Mouse (Mus musculus) liver, embryonic 14.5 days (tissue): ENCODE data around the gene Itga6. TPM values are rescaled to one million over a fixed set of nuclear protein-coding genes. Genes with fewer than 3 reads are reported as not detected.

ENCODE experiments used
- ATAC-seq: fragments of 200-750 bp; cut with Nextera tagmentation; 2 replicates; pipeline ENCODE4 v1.8.0; 2017; ENCODE audit warnings: moderate number of reproducible peaks, mild to moderate bottlenecking, moderate library complexity; ENCODE audit not compliant: insufficient read depth
- DNase-seq, 3 experiments: peaks; one replicate each; pipeline ENCODE4 v3.0.0-alpha.2; 2012 to 2013; ENCODE audit warnings: low read depth in 3 of 3, low spot score in 3 of 3
- H3K27ac ChIP-seq: fragments of 300-500 bp; sonication (generic); 2 replicates; pipeline ENCODE4 v1.5.1; 2014; ENCODE audit warnings: moderate library complexity, mild to moderate bottlenecking, control low read depth, inconsistent platforms
- H3K27me3 ChIP-seq: fragments of 300-500 bp; sonication (generic); 2 replicates; pipeline ENCODE4 v1.6.1; 2014; ENCODE audit warnings: mild to moderate bottlenecking, low read length, moderate library complexity; ENCODE audit not compliant: control insufficient read depth, insufficient read depth
- H3K36me3 ChIP-seq: fragments of 300-500 bp; sonication (generic); replicated peaks from 2 replicates; pipeline ENCODE4 v1.6.1; 2014; ENCODE audit warnings: low read depth; ENCODE audit not compliant: control insufficient read depth, insufficient read depth
- H3K4me1 ChIP-seq, 2 experiments: fragments of 200-500 bp in 1 of 2; fragments of 300-500 bp in 1 of 2; sonication (generic) in 1 of 2; replicated peaks; 2 replicates each; pipeline ENCODE4 v1.6.1; 2012 to 2014; ENCODE audit warnings: antibody characterized with exemption in 1 of 2, inconsistent platforms in 1 of 2, low read length in 1 of 2; ENCODE audit not compliant: control insufficient read depth in 2 of 2, insufficient read depth in 2 of 2
- H3K4me2 ChIP-seq: fragments of 300-500 bp; sonication (generic); 2 replicates; pipeline ENCODE4 v1.6.1; 2014; ENCODE audit warnings: low read depth, mild to moderate bottlenecking, control low read depth, moderate library complexity
- H3K4me3 ChIP-seq, 2 experiments: fragments of 200-500 bp in 1 of 2; fragments of 300-500 bp in 1 of 2; sonication (generic) in 1 of 2; 2 replicates each; pipeline ENCODE4 v1.5.1; 2012 to 2014; ENCODE audit warnings: low read depth in 2 of 2, low read length in 2 of 2, mild to moderate bottlenecking in 2 of 2, control low read depth in 1 of 2, inconsistent platforms in 1 of 2, moderate library complexity in 1 of 2; ENCODE audit not compliant: insufficient read depth in 1 of 2
- H3K9ac ChIP-seq: fragments of 300-500 bp; sonication (generic); replicated peaks from 2 replicates; pipeline ENCODE4 v1.6.1; 2014; ENCODE audit warnings: mild to moderate bottlenecking, control low read depth, moderate library complexity
- H3K9me3 ChIP-seq: fragments of 300-500 bp; sonication (generic); 2 replicates; pipeline ENCODE4 v1.6.1; 2016; ENCODE audit warnings: low read length, mixed read lengths; ENCODE audit not compliant: control insufficient read depth
- CTCF ChIP-seq: IDR thresholded peaks from 2 replicates; pipeline ENCODE4 v1.5.1; 2016; ENCODE audit warnings: antibody characterized with exemption, low read depth, control low read depth
- EP300 ChIP-seq: IDR thresholded peaks from 2 replicates; pipeline ENCODE4 v1.6.1; 2016; ENCODE audit warnings: antibody characterized with exemption, low read depth
- WGBS: fragments of 180-500 bp; shearing (Covaris S2); extraction: QIAGEN DNeasy Blood & Tissue Kit; methylation state at CpG from one replicate; pipeline ENCODE4 v1.1.7; 2014; ENCODE audit not compliant: insufficient replicate concordance; 5-methylcytosine and 5-hydroxymethylcytosine counted together
- polyA plus RNA-seq, 2 experiments: library from polyadenylated mRNA; depleted of rRNA in 1 of 2; stranded (reverse) in 1 of 2; unstranded in 1 of 2; fragments of >200 nt; fragmentation: Nextera tagmentation in 1 of 2; extraction: Ambion mirVana in 1 of 2; gene quantifications; 2 replicates each; pipeline versions ENCODE4 v1.2.1 to v1.2.3; 2012 to 2014

Gene Itga6
- polyA plus RNA-seq, 2 experiments, result 5.5 to 6.2 TPM

- Histone ChIP-seq H3K36me3 (no peaks in the 10 kb centered on the region), H3K4me3 (no peak overlapping the region), H3K4me2 (no peak overlapping the region), H3K4me1 (peaks cover 0 to 21% of the 10 kb centered on the region in 2 experiments; a peak in 2 of 4 replicates), H3K27me3 (no peaks in the 10 kb centered on the region), H3K27ac (no peak overlapping the region), H3K9me3 (no peaks in the 10 kb centered on the region), H3K9ac (no peak overlapping the region)
- TF ChIP-seq CTCF (no peak), EP300 (no peak)
- ATAC-seq (no peak), DNase-seq (no peak)
- WGBS, result 44% methylated on average over 4 of the region's 4 CpGs
Observed at GRCm38 (mm10) chr2:71755748-71756147, 10.3 kb downstream of the Itga6 start.

- H3K27me3 ChIP-seq, result no peaks in the 10 kb centered on the region
- H3K27ac ChIP-seq, result no peak overlapping the region
- no peak for TF ChIP-seq CTCF
- TF ChIP-seq EP300, result no peak
- H3K9me3 ChIP-seq, result no peaks in the 10 kb centered on the region
- no peak overlapping the region for H3K4me2 ChIP-seq
- ATAC-seq, result no peak
- no peaks in the 10 kb centered on the region for H3K36me3 ChIP-seq
- DNase-seq, result no peak
- peaks cover 0 to 12% of the 10 kb centered on the region in 2 experiments; a peak in 2 of 4 replicates for H3K4me1 ChIP-seq
- WGBS, result 8% methylated on average over 5 of the region's 5 CpGs
- H3K4me3 ChIP-seq, result no peak overlapping the region
- H3K9ac ChIP-seq, result no peak overlapping the region
Observed at GRCm38 (mm10) chr2:71757098-71757497, 11.7 kb downstream of the Itga6 start.

- TF ChIP-seq EP300, result no peak
- no peak overlapping the region for H3K9ac ChIP-seq
- H3K9me3 ChIP-seq, result no peaks in the 10 kb centered on the region
- H3K4me3 ChIP-seq, result no peak overlapping the region
- 31% methylated on average over 19 of the region's 19 CpGs for WGBS
- DNase-seq (no peak), ATAC-seq (no peak)
- no peak overlapping the region for H3K4me2 ChIP-seq
- H3K27me3 ChIP-seq, result no peaks in the 10 kb centered on the region
- H3K4me1 ChIP-seq, result peaks cover 0 to 9% of the 10 kb centered on the region in 2 experiments; a peak in 2 of 4 replicates
- no peaks in the 10 kb centered on the region for H3K36me3 ChIP-seq
- no peak overlapping the region for H3K27ac ChIP-seq
Observed at GRCm38 (mm10) chr2:71758591-71759531, 13.4 kb downstream of the Itga6 start.

DNA sequence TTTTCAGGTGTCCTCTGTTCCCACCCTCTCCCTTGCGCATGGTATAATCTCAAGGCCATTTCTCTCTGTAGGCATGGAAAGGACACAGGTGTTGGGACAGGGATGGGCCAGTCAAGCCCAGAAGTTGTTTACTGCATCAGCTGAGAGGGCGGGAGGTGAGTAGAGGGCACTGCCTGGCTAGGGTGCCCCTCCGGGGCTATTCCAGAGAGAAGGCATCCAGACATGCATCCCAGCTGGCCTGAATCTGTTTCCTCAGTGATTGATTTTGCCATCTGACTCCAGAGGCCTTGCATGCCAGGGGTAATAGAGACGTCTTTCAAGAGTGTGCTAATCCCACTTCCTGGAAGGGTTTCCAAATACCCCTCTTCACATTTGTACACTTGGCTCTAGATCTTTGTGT, 14.7 kb downstream of the Itga6 start:
- H3K27me3 ChIP-seq, result no peaks in the 10 kb centered on the region
- no peak overlapping the region for H3K4me2 ChIP-seq
- H3K4me1 ChIP-seq, result peaks cover 0 to 11% of the 10 kb centered on the region in 2 experiments; a peak in 2 of 4 replicates
- no peak for DNase-seq
- H3K36me3 ChIP-seq, result no peaks in the 10 kb centered on the region
- H3K9ac ChIP-seq, result no peak overlapping the region
- ATAC-seq, result no peak
- TF ChIP-seq CTCF, result no peak
- TF ChIP-seq EP300, result no peak
- 63% methylated on average over 4 of the region's 4 CpGs for WGBS
- no peak overlapping the region for H3K4me3 ChIP-seq
- H3K27ac ChIP-seq, result no peak overlapping the region
- H3K9me3 ChIP-seq, result no peaks in the 10 kb centered on the region

DNA sequence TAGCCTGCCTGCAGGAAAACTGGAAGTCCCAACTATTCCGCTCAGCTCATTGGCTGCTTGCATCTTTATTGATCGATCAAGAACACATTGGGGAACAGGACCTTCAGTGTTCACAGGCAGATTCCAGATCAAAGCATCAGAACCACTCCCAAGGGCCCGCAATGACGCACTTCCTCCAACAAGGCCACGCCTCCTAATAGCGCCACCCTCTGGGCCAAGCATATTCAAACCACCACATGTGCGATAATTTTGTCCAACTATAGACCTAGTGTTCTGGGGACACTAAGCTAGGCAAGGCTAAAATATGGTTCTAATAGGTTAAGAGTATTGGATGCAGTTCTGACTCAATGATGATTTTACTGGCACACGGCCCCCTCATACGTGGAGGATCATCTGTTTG, 15.7 kb downstream of the Itga6 start:
- no peaks in the 10 kb centered on the region for H3K9me3 ChIP-seq
- no peak overlapping the region for H3K4me3 ChIP-seq
- no peak overlapping the region for H3K27ac ChIP-seq
- DNase-seq (no peak), ATAC-seq (no peak)
- no peak overlapping the region for H3K4me2 ChIP-seq
- no peaks in the 10 kb centered on the region for H3K36me3 ChIP-seq
- H3K9ac ChIP-seq, result no peak overlapping the region
- WGBS, result 82% methylated on average over 9 of the region's 9 CpGs
- H3K4me1 ChIP-seq, result peaks cover 0 to 11% of the 10 kb centered on the region in 2 experiments; a peak in 2 of 4 replicates
- H3K27me3 ChIP-seq, result no peaks in the 10 kb centered on the region
- TF ChIP-seq EP300 (no peak), CTCF (no peak)
